Mouse (Mus musculus): ENCODE data around the gene Rassf4.
"Not testable (repeated sequence)": the region's sequence is repeated elsewhere in the genome, so short reads cannot be mapped to it uniquely, and the experiment has no call there.

DNA sequence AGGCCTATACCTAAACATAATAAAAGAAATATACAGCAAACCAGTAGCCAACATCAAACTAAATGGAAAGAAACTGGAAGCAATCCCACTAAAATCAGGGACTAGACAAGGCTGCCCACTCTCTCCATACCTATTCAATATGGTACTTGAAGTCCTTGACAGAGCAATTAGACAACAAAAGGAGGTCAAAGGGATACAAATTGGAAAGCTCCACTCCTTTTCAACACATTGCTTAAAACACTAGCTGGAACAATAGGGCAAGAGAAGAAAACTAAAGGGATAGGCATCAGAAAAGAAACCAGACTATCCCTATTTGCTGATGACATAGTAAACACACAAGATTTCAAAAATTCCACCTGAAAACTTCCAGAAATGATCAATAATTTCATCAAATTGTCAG lies 72.8 kb downstream of the Rassf4 start:
- TF ChIP-seq CTCF (conservative IDR thresholded peaks at IDR 0.05; ENCODE audit: low read length) = not testable (repeated sequence)
- peak; percentile 91 for TF ChIP-seq NANOG (IDR thresholded peaks at IDR 0.05; ENCODE audit: borderline replicate concordance, low read length)
